Mouse (Mus musculus) central nervous system, embryonic 14 days (tissue): Measurements from ENCODE around the gene Btbd2. TPM values are rescaled to one million over a fixed set of nuclear protein-coding genes. Genes with fewer than 3 reads are reported as not detected.

Experiments used
- polyA plus RNA-seq: library from polyadenylated mRNA; depleted of rRNA; stranded (reverse); fragments of >200 nt; gene quantifications from 2 replicates; pipeline ENCODE4 v1.2.3, GENCODE M21; 2012; rRNA removed

Gene Btbd2
- 93.0 and 93.8 TPM in 2 replicates for polyA plus RNA-seq

GRCm38 (mm10) chr10:80656863-80657623, at the start of gene Btbd2:
Gene Btbd2, minus strand, starts transcription at chr10:80657071.

GRCm38 (mm10) chr10:80701721-80702535, 45.1 kb upstream of the Btbd2 start, which contains the start of the genes Mob3a and Izumo4:
Gene Mob3a, minus strand, starts transcription at chr10:80701977.
Gene Izumo4, plus strand, starts transcription at chr10:80702184.

GRCm38 (mm10) chr10:80677942-80678436, 21.1 kb upstream of the Btbd2 start, which contains the start of gene Mknk2:
Gene Mknk2, minus strand, starts transcription at chr10:80678112.

GRCm38 (mm10) chr10:80622661-80623456, 34.0 kb downstream of the Btbd2 start, which contains the start of gene Csnk1g2:
Gene Csnk1g2, plus strand, starts transcription at chr10:80622838.

GRCm38 (mm10) chr10:80605721-80606120, 51.1 kb downstream of the Btbd2 start, which contains the start of gene Gm49322:
Gene Gm49322, plus strand, starts transcription at chr10:80606021.

GRCm38 (mm10) chr10:80602698-80603325, 54.1 kb downstream of the Btbd2 start, which contains the start of the genes Scamp4 and Adat3:
Gene Scamp4, plus strand, starts transcription at chr10:80602872.
Gene Adat3, plus strand, starts transcription at chr10:80602880.

Other genes starting within 250 kb of the Btbd2 start
- 145 and 156 TPM in 2 replicates for gene Tcf3, start 223.4 kb downstream of the Btbd2 start, polyA plus RNA-seq
- 4.1 and 6.6 TPM in 2 replicates for gene Onecut3, start 162.2 kb downstream of the Btbd2 start, polyA plus RNA-seq
- 0.58 and 0.81 TPM in 2 replicates for gene Atp8b3, start 117.9 kb downstream of the Btbd2 start, polyA plus RNA-seq
- 59.5 and 61.4 TPM in 2 replicates for gene Rexo1, start 95.5 kb downstream of the Btbd2 start, polyA plus RNA-seq
- 13.9 and 14.8 TPM in 2 replicates for gene Klf16, start 79.8 kb downstream of the Btbd2 start, polyA plus RNA-seq
- gene Abhd17a, start 66.7 kb downstream of the Btbd2 start, polyA plus RNA-seq: 126 and 131 TPM in 2 replicates
- 53.6 and 62.1 TPM in 2 replicates for gene Scamp4, start 54.2 kb downstream of the Btbd2 start, polyA plus RNA-seq
- gene Adat3, start 54.2 kb downstream of the Btbd2 start, polyA plus RNA-seq: 11.3 and 11.5 TPM in 2 replicates
- 4.7 TPM in 2 replicates for gene Gm49322, start 51.0 kb downstream of the Btbd2 start, polyA plus RNA-seq
- 203 and 212 TPM in 2 replicates for gene Csnk1g2, start 34.2 kb downstream of the Btbd2 start, polyA plus RNA-seq
- gene Mknk2, start 21.0 kb upstream of the Btbd2 start, polyA plus RNA-seq: 87.9 and 92.8 TPM in 2 replicates
- 34.5 and 37.2 TPM in 2 replicates for gene Mob3a, start 44.9 kb upstream of the Btbd2 start, polyA plus RNA-seq
- 66.3 and 70.4 TPM in 2 replicates for gene Izumo4, start 45.1 kb upstream of the Btbd2 start, polyA plus RNA-seq
- gene Ap3d1, start 85.2 kb upstream of the Btbd2 start, polyA plus RNA-seq: 153 and 171 TPM in 2 replicates
- 46.3 and 56.0 TPM in 2 replicates for gene Dot1l, start 98.1 kb upstream of the Btbd2 start, polyA plus RNA-seq
- gene Sf3a2, start 141.1 kb upstream of the Btbd2 start, polyA plus RNA-seq: 85.0 and 92.8 TPM in 2 replicates
- gene Plekhj1, start 141.6 kb upstream of the Btbd2 start, polyA plus RNA-seq: 116 and 118 TPM in 2 replicates
- gene Amh, start 148.2 kb upstream of the Btbd2 start, polyA plus RNA-seq: 1.4 and 1.5 TPM in 2 replicates
- gene Jsrp1, start 156.4 kb upstream of the Btbd2 start, polyA plus RNA-seq: 0.48 and 2.0 TPM in 2 replicates
- 683 and 719 TPM in 2 replicates for gene Oaz1, start 169.6 kb upstream of the Btbd2 start, polyA plus RNA-seq
- 3.6 and 3.8 TPM in 2 replicates for gene Lingo3, start 187.0 kb upstream of the Btbd2 start, polyA plus RNA-seq
- 387 and 393 TPM in 2 replicates for gene Lsm7, start 198.1 kb upstream of the Btbd2 start, polyA plus RNA-seq
- gene Sppl2b, start 198.2 kb upstream of the Btbd2 start, polyA plus RNA-seq: 92.4 and 97.1 TPM in 2 replicates
- gene Tmprss9, start 214.8 kb upstream of the Btbd2 start, polyA plus RNA-seq: 0.18 and 0.24 TPM in 2 replicates
- 220 and 228 TPM in 2 replicates for gene Timm13, start 243.9 kb upstream of the Btbd2 start, polyA plus RNA-seq